Mouse (Mus musculus): ENCODE measurements around the gene Chrna3.

- TF ChIP-seq GABPA (IDR thresholded peaks at IDR 0.05; ENCODE audit: insufficient replicate concordance, low read depth, low read length), result no peak
- TF ChIP-seq JUN (IDR thresholded peaks at IDR 0.05; ENCODE audit: insufficient read depth, low read depth, low read length), result no peak
- TF ChIP-seq EP300 (IDR thresholded peaks at IDR 0.05; ENCODE audit: low read length), result no peak
- TF ChIP-seq POLR2A (IDR thresholded peaks at IDR 0.05; ENCODE audit: low read depth, low read length), result no peak
- TF ChIP-seq CTCF (conservative IDR thresholded peaks at IDR 0.05 in 1 of 2, IDR thresholded peaks at IDR 0.05 in 1 of 2; ENCODE audit: low read depth in 2 of 2, low read length in 2 of 2), result no peak
- TF ChIP-seq MAFK (IDR thresholded peaks at IDR 0.05; ENCODE audit: insufficient replicate concordance, low read length), result no peak
- peak; percentile 75 for TF ChIP-seq BHLHE40 (IDR thresholded peaks at IDR 0.05; ENCODE audit: low read depth, low read length)
Measured at GRCm38 (mm10) chr9:54990362-54990761, 36.0 kb downstream of the Chrna3 start.
